Mouse (Mus musculus) myocyte (in vitro differentiated cells): ENCODE measurements around the gene Arl15.

Source experiments
- CEBPB ChIP-seq: IDR thresholded peaks from 2 replicates; pipeline ENCODE4 v1.6.1; 2011; ENCODE audit warnings: mild to moderate bottlenecking, moderate library complexity; ENCODE audit not compliant: poor library complexity, insufficient read depth, severe bottlenecking
- E2F4 ChIP-seq: IDR thresholded peaks from one replicate; pipeline ENCODE4 v1.6.1; 2011; ENCODE audit warnings: mild to moderate bottlenecking, control low read depth, moderate library complexity; ENCODE audit not compliant: insufficient read depth
- MYOD1 ChIP-seq, 3 experiments: IDR thresholded peaks; one replicate each; pipeline ENCODE4 v1.6.1; 2011; ENCODE audit warnings: control low read depth in 2 of 3, low read depth in 2 of 3, mild to moderate bottlenecking in 2 of 3, moderate library complexity in 1 of 3; ENCODE audit not compliant: insufficient read length in 2 of 3, control insufficient read depth in 1 of 3
- MYOG ChIP-seq, 3 experiments: IDR thresholded peaks; one replicate each; pipeline ENCODE4 v1.6.1; 2011; ENCODE audit warnings: control low read depth in 2 of 3, low read depth in 2 of 3, mild to moderate bottlenecking in 2 of 3; ENCODE audit not compliant: insufficient read length in 2 of 3, control insufficient read depth in 1 of 3, insufficient read depth in 1 of 3
- POLR2A ChIP-seq: IDR thresholded peaks from one replicate; pipeline ENCODE4 v1.6.1; 2011; ENCODE audit warnings: low read depth, mild to moderate bottlenecking, control low read depth, moderate library complexity; ENCODE audit not compliant: insufficient read length
- POLR2AphosphoS2 ChIP-seq: IDR thresholded peaks from one replicate; pipeline ENCODE4 v1.6.1; 2011; ENCODE audit warnings: low read depth, control low read depth; ENCODE audit not compliant: insufficient read length
- TCF12 ChIP-seq: IDR thresholded peaks from one replicate; pipeline ENCODE4 v1.6.1; 2011; ENCODE audit warnings: mild to moderate bottlenecking, control low read depth; ENCODE audit not compliant: poor library complexity, insufficient read depth, severe bottlenecking
- USF1 ChIP-seq: IDR thresholded peaks from one replicate; pipeline ENCODE4 v1.6.1; 2011; ENCODE audit warnings: low read depth, mild to moderate bottlenecking, control low read depth, moderate library complexity

DNA sequence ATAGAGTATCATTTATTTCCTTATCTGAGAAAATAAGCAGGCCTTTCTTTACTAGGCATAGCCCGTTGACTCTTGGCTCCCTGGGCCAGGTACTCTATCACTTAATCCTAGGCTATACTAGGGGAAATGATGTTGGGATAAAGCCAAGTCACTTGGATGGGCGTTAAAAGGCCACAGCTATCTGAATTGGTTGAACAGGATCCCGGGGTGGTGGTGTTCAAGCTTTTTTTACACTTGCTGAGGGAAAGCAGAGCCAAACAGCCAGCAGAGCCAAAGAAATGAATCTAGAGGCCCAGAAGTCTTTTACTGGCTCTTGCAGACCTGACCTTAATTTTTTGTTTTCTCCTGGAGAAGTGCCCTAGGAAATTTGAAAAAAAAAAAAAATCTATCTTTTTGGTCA lies 145.4 kb downstream of the Arl15 start:
- TF ChIP-seq MYOG (IDR thresholded peaks at IDR 0.05; ENCODE audit: control insufficient read depth in 1 of 3, insufficient read depth in 1 of 3, insufficient read length in 2 of 3, low read depth in 2 of 3) (no peak), POLR2A (no peak), CEBPB (no peak), MYOD1 (IDR thresholded peaks at IDR 0.05; ENCODE audit: control insufficient read depth in 1 of 3, insufficient read length in 2 of 3, low read depth in 2 of 3) (no peak), POLR2AphosphoS2 (no peak), TCF12 (no peak), E2F4 (no peak), USF1 (no peak)
